Comparison of ENCODE assay signal across 20 mouse cellular contexts in genomic region chr10:66879071-66879470, GRCm38 (mm10).
DNase-seq lines count a peak whose midpoint lies in the region; ATAC-seq lines count a peak whose summit lies in the region.
"Had no signal": no experiment of that assay in that cellular context is flagged by ENCODE, and none has a peak within 500 bp of the region (broad histone marks: within the 10 kb centered on the region; RNA-seq: fewer than 3 reads in every experiment).

No protein-coding gene starts in this region.

- H3K4me2 ChIP-seq in embryonic facial prominence, embryonic 14.5 days (ENCODE audit: low read depth, low read length): no peak overlapping the region
- H3K4me2 ChIP-seq: heart, embryonic 11.5 days; limb, embryonic 15.5 days; midbrain, embryonic 11.5 days; neural tube, embryonic 12.5 days had no signal

- H3K36me3 ChIP-seq in embryonic facial prominence, embryonic 14.5 days (ENCODE audit: control insufficient read depth, insufficient read depth, low read length): no peaks in the 10 kb centered on the region
- H3K36me3 ChIP-seq in embryonic facial prominence, embryonic 10.5 days (replicated peaks): no peaks in the 10 kb centered on the region
- H3K36me3 ChIP-seq: G1E; hindbrain, embryonic 10.5 days; limb, embryonic 15.5 days; neural tube, embryonic 12.5 days had no signal

- no peak overlapping the region for H3K4me3 ChIP-seq in embryonic facial prominence, embryonic 14.5 days (ENCODE audit: low read depth, low read length)
- H3K4me3 ChIP-seq in embryonic facial prominence, embryonic 10.5 days: no peak overlapping the region
- H3K4me3 ChIP-seq: hindbrain, embryonic 10.5 days; limb, embryonic 15.5 days; neural tube, embryonic 12.5 days had no signal

- H3K27me3 ChIP-seq in embryonic facial prominence, embryonic 14.5 days (replicated peaks; ENCODE audit: control insufficient read depth, insufficient read depth, low read length): no peaks in the 10 kb centered on the region
- H3K27me3 ChIP-seq in embryonic facial prominence, embryonic 10.5 days (replicated peaks; ENCODE audit: low read depth, poor library complexity, severe bottlenecking): no peaks in the 10 kb centered on the region
- H3K27me3 ChIP-seq: limb, embryonic 15.5 days; neural tube, embryonic 12.5 days had no signal

- intact Hi-C loops in heart, postnatal 10 days (cut with DNase I): no loop called here

- no peaks in the 10 kb centered on the region for H3K9me3 ChIP-seq in embryonic facial prominence, embryonic 14.5 days (ENCODE audit: control insufficient read depth, low read length)
- H3K9me3 ChIP-seq in embryonic facial prominence, embryonic 10.5 days: no peaks in the 10 kb centered on the region
- H3K9me3 ChIP-seq: G1E; hindbrain, embryonic 10.5 days; limb, embryonic 15.5 days; neural tube, embryonic 12.5 days had no signal

- DNase-seq in embryonic facial prominence, embryonic 14.5 days (ENCODE audit: low spot score): peak; percentile 56
- DNase-seq in embryonic facial prominence, embryonic 10.5 days (ENCODE audit: low spot score): no peak
- peak; percentile 23 to 30 for DNase-seq in heart, adult 9 months (ENCODE audit: low spot score in 2 of 2)
- no peak for DNase-seq in heart, postnatal 10 days
- DNase-seq in NIH3T3 (ENCODE audit: low read depth): peak; percentile 27
- peak; percentile 25 to 61 for DNase-seq in layer of hippocampus, adult 18-20 months (ENCODE audit: low spot score in 2 of 2)
- DNase-seq: cerebellum, adult 11-12 months; kidney, adult 8-10 months; lung, postnatal 36 days; thymus, adult 18-20 months had no signal

- H3K27ac ChIP-seq in embryonic facial prominence, embryonic 14.5 days (replicated peaks; ENCODE audit: low read depth, low read length): no peak overlapping the region
- no peak overlapping the region for H3K27ac ChIP-seq in embryonic facial prominence, embryonic 10.5 days (replicated peaks)
- H3K27ac ChIP-seq: hindbrain, embryonic 10.5 days; limb, embryonic 15.5 days; neural tube, embryonic 12.5 days had no signal

- WGBS in embryonic facial prominence, embryonic 14.5 days: 66% methylated on average over 8 of the region's 8 CpGs
- WGBS in embryonic facial prominence, embryonic 10.5 days: 87% methylated on average over 8 of the region's 8 CpGs

- 0 out of 2 replicates have a peak, but pooled peaks have one; percentile 37 for ATAC-seq in embryonic facial prominence, embryonic 14.5 days (ENCODE audit: low read depth)
- no peak for ATAC-seq in megakaryocyte progenitor cell, adult 5-6 weeks (replicated peaks; ENCODE audit: poor library complexity)
- ATAC-seq in megakaryocyte, adult 5-6 weeks (ENCODE audit: poor library complexity, severe bottlenecking): no peak
- ATAC-seq: CD4-positive, CD25-positive, alpha-beta regulatory T cell, adult 4 months; inflammation-experienced regulatory T-cells, adult 6 months had no signal

- H3K9ac ChIP-seq in embryonic facial prominence, embryonic 14.5 days (ENCODE audit: low read depth, low read length): no peak overlapping the region
- H3K9ac ChIP-seq: limb, embryonic 15.5 days; neural tube, embryonic 12.5 days had no signal

- H3K4me1 ChIP-seq in embryonic facial prominence, embryonic 14.5 days (ENCODE audit: control insufficient read depth, insufficient read depth, low read length): no peaks in the 10 kb centered on the region
- H3K4me1 ChIP-seq in embryonic facial prominence, embryonic 10.5 days: no peaks in the 10 kb centered on the region
- H3K4me1 ChIP-seq: hindbrain, embryonic 10.5 days; neural tube, embryonic 12.5 days had no signal

Comparison
In these comparisons a context has a peak if more than half of its experiments do, and no peak if none do; other contexts are left out.
1. DNase-seq: peak in embryonic facial prominence, embryonic 14.5 days (single experiment), heart, adult 9 months (2 of 2), NIH3T3 (single experiment) and layer of hippocampus, adult 18-20 months (2 of 2); none in embryonic facial prominence, embryonic 10.5 days (single experiment) and heart, postnatal 10 days (0 of 2).